Mouse (Mus musculus) myocyte (in vitro differentiated cells): ENCODE data around the gene Tbc1d19. TPM values are rescaled to one million over a fixed set of nuclear protein-coding genes. Genes with fewer than 3 reads are reported as not detected.

Experiments used
- H3K27me3 ChIP-seq: one replicate; pipeline ENCODE4 v1.6.1; 2011; ENCODE audit not compliant: control insufficient read depth, insufficient read depth, insufficient read length
- H3K36me3 ChIP-seq: one replicate; pipeline ENCODE4 v1.6.1; 2011; ENCODE audit not compliant: control insufficient read depth, insufficient read depth
- H3K4me2 ChIP-seq: one replicate; pipeline ENCODE4 v1.6.1; 2011; ENCODE audit warnings: low read depth, control low read depth
- H3K4me3 ChIP-seq: one replicate; pipeline ENCODE4 v1.5.1; 2011; ENCODE audit warnings: mild to moderate bottlenecking, control low read depth, moderate library complexity
- H3K79me2 ChIP-seq: one replicate; pipeline ENCODE4 v1.6.1; 2011; ENCODE audit not compliant: control insufficient read depth, insufficient read depth
- H3ac ChIP-seq: one replicate; pipeline ENCODE4 v1.6.1; 2011; ENCODE audit not compliant: control insufficient read depth, insufficient read length
- CEBPB ChIP-seq: IDR thresholded peaks from 2 replicates; pipeline ENCODE4 v1.6.1; 2011; ENCODE audit warnings: mild to moderate bottlenecking, moderate library complexity; ENCODE audit not compliant: poor library complexity, insufficient read depth, severe bottlenecking
- E2F4 ChIP-seq: IDR thresholded peaks from one replicate; pipeline ENCODE4 v1.6.1; 2011; ENCODE audit warnings: mild to moderate bottlenecking, control low read depth, moderate library complexity; ENCODE audit not compliant: insufficient read depth
- MAX ChIP-seq: IDR thresholded peaks from one replicate; pipeline ENCODE4 v1.6.1; 2011; ENCODE audit warnings: low read depth, mild to moderate bottlenecking, control low read depth
- MYOD1 ChIP-seq, 3 experiments: IDR thresholded peaks; one replicate each; pipeline ENCODE4 v1.6.1; 2011; ENCODE audit warnings: control low read depth in 2 of 3, low read depth in 2 of 3, mild to moderate bottlenecking in 2 of 3, moderate library complexity in 1 of 3; ENCODE audit not compliant: insufficient read length in 2 of 3, control insufficient read depth in 1 of 3
- MYOG ChIP-seq, 3 experiments: IDR thresholded peaks; one replicate each; pipeline ENCODE4 v1.6.1; 2011; ENCODE audit warnings: control low read depth in 2 of 3, low read depth in 2 of 3, mild to moderate bottlenecking in 2 of 3; ENCODE audit not compliant: insufficient read length in 2 of 3, control insufficient read depth in 1 of 3, insufficient read depth in 1 of 3
- POLR2A ChIP-seq: IDR thresholded peaks from one replicate; pipeline ENCODE4 v1.6.1; 2011; ENCODE audit warnings: low read depth, mild to moderate bottlenecking, control low read depth, moderate library complexity; ENCODE audit not compliant: insufficient read length
- POLR2AphosphoS2 ChIP-seq: IDR thresholded peaks from one replicate; pipeline ENCODE4 v1.6.1; 2011; ENCODE audit warnings: low read depth, control low read depth; ENCODE audit not compliant: insufficient read length
- REST ChIP-seq: IDR thresholded peaks from one replicate; pipeline ENCODE4 v1.6.1; 2011; ENCODE audit warnings: mild to moderate bottlenecking, control low read depth, moderate library complexity; ENCODE audit not compliant: insufficient read depth, insufficient read length
- SRF ChIP-seq: IDR thresholded peaks from one replicate; pipeline ENCODE4 v1.6.1; 2011; ENCODE audit warnings: low read depth; ENCODE audit not compliant: control insufficient read depth, insufficient read length
- TCF12 ChIP-seq: IDR thresholded peaks from one replicate; pipeline ENCODE4 v1.6.1; 2011; ENCODE audit warnings: mild to moderate bottlenecking, control low read depth; ENCODE audit not compliant: poor library complexity, insufficient read depth, severe bottlenecking
- TCF3 ChIP-seq: IDR thresholded peaks from one replicate; pipeline ENCODE4 v1.6.1; 2011; ENCODE audit warnings: low read depth, control low read depth; ENCODE audit not compliant: insufficient read length
- USF1 ChIP-seq: IDR thresholded peaks from one replicate; pipeline ENCODE4 v1.6.1; 2011; ENCODE audit warnings: low read depth, mild to moderate bottlenecking, control low read depth, moderate library complexity
- polyA plus RNA-seq: library from polyadenylated mRNA; unstranded; fragments of >200 nt; fragmentation: generic; extraction: Trizol; gene quantifications from one replicate; pipeline ENCODE4 v1.2.1, GENCODE M21; 2012; ENCODE audit warnings: missing spikeins

Tbc1d19 gene
- 10.5 TPM for polyA plus RNA-seq

DNA sequence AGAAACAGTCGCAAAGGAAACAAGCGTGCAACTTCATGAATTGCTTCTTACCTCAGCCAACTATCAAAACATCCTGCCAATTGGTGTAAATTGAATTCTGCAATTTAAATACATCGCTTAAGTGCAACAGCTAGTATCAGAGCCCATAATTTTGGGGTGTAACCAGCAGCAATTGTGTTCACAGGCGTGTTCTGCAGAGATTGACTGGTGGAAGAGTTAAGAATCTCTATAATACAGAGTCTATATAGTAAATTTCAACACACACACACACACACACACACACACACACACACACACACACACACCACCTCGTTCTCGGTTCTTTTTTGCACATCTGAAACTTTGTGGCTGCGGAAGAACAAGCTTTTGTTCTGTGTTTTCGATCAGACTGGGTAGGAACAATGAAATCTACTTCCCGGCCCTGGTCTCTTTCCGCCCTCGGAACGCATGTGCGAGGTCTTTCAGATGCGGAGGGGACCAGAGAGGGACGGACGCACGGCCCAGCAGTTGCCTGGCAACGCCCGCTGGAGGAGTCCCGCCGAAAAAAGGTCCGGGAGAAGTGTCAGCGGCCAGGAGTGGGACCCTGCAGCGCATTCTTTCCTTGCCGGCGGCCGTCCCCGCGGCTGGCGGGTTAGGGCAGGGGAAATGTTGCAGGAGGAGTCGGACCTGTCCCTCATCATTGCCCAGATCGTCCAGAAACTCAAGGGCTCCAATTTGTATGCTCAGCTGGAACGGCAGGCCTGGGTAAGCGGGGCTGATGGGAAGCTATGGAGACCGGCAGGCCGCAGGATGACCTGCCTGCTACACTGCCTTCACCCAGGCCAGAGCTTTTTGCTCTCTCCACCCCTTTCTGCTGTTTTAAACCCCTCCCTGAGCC, at the start of gene Tbc1d19:
Gene Tbc1d19 (plus strand): TSS at position 492 of the 877 bp plus-strand sequence.
- Histone ChIP-seq H3K4me3 (peak within 1 kb of the TSS; percentile 54), H3ac (peak within 1 kb of the TSS; percentile 14), H3K27me3 (peaks cover 5% of the 10 kb centered on the region), H3K36me3 (no peaks in the 10 kb centered on the region), H3K79me2 (peaks cover 14% of the 10 kb centered on the region), H3K4me2 (peak within 1 kb of the TSS; percentile 87)
- TF ChIP-seq MYOD1 (IDR thresholded peaks at IDR 0.05; ENCODE audit: control insufficient read depth in 1 of 3, insufficient read length in 2 of 3, low read depth in 2 of 3) (no peak), POLR2A (peak; percentile 29), SRF (no peak), TCF3 (no peak), MYOG (IDR thresholded peaks at IDR 0.05; ENCODE audit: control insufficient read depth in 1 of 3, insufficient read depth in 1 of 3, insufficient read length in 2 of 3, low read depth in 2 of 3) (peak in 1 of 3 experiments; percentile 36), E2F4 (peak; percentile 4), POLR2AphosphoS2 (no peak)

DNA sequence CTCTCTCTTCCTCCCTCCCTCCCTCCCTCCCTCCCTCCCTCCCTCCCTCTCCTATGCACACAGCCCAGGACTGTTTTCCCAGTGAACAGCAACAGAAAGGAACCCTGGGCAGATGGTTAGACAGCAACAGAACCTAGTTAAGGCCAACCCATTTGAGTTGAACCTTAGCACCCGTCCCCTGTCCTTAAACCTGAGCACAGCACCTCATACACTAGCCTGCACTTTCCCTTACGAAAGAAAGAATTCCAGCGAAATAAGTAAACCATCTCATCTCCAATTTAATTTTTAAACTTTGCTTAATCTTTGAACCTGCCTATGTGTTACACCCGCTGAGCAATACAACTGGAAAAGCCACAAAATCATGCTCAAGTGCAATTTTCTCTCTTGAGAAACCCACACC, 49.5 kb upstream of the Tbc1d19 start:
- Histone ChIP-seq H3K4me3 (no peak overlapping the region), H3K79me2 (no peaks in the 10 kb centered on the region), H3ac (no peak overlapping the region), H3K4me2 (no peak overlapping the region), H3K27me3 (peaks cover 10% of the 10 kb centered on the region), H3K36me3 (no peaks in the 10 kb centered on the region)
- no peak for TF ChIP-seq MYOG (IDR thresholded peaks at IDR 0.05; ENCODE audit: control insufficient read depth in 1 of 3, insufficient read depth in 1 of 3, insufficient read length in 2 of 3, low read depth in 2 of 3)
- no peak for TF ChIP-seq TCF12
- TF ChIP-seq SRF, result no peak
- TF ChIP-seq TCF3, result no peak
- no peak for TF ChIP-seq MYOD1 (IDR thresholded peaks at IDR 0.05; ENCODE audit: control insufficient read depth in 1 of 3, insufficient read length in 2 of 3, low read depth in 2 of 3)
- no peak for TF ChIP-seq CEBPB
- TF ChIP-seq POLR2AphosphoS2, result no peak
- TF ChIP-seq USF1, result no peak
- TF ChIP-seq POLR2A, result no peak
- no peak for TF ChIP-seq REST
- TF ChIP-seq E2F4, result no peak
- no peak for TF ChIP-seq MAX

DNA sequence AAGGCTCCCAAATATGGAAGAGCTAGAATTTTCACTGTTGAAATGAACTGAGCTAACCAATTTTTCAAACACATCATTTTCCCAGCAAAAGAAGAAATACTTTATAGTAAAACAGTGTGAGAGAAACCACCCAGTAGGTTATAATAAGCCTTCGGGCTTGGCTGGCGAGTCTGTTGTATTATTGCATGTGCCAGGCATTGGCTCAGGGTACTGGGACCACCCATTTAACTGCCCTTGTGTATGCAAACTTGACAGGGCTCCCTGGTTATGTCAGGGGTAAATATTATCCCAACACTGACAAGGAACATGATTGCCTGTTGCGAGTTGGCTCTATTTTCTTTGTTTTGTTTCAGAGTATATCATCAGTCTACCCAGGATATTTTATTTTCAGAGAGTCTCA, 48.5 kb upstream of the Tbc1d19 start:
- peaks cover 5% of the 10 kb centered on the region for H3K27me3 ChIP-seq
- no peak overlapping the region for H3K4me3 ChIP-seq
- no peak overlapping the region for H3ac ChIP-seq
- no peak overlapping the region for H3K4me2 ChIP-seq
- TF ChIP-seq USF1 (no peak), REST (no peak), POLR2A (no peak), TCF3 (no peak), SRF (no peak), TCF12 (no peak), MAX (no peak), E2F4 (no peak), POLR2AphosphoS2 (no peak), MYOD1 (IDR thresholded peaks at IDR 0.05; ENCODE audit: control insufficient read depth in 1 of 3, insufficient read length in 2 of 3, low read depth in 2 of 3) (no peak)
- no peaks in the 10 kb centered on the region for H3K79me2 ChIP-seq
- H3K36me3 ChIP-seq, result no peaks in the 10 kb centered on the region

DNA sequence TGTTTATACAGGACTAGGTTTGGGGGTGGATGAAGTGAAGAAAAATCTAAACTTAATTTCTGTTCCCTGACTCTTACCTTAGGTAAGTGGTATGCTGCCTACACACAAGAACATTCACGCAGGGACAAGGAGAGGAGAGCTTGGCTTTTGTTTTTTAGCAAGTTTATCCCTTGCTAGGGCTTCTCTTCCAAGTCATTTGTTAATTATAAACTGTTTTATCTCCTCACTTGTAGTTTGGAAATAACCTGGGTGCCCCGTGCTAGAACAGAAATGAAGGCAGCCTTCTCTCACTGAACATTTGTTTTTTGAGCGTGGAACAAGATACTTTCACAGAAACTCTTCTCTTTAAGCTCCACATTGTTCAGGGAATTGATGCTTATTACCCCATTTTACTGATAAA, 48.1 kb upstream of the Tbc1d19 start:
- TF ChIP-seq USF1, result no peak
- TF ChIP-seq MYOD1 (IDR thresholded peaks at IDR 0.05; ENCODE audit: control insufficient read depth in 1 of 3, insufficient read length in 2 of 3, low read depth in 2 of 3), result no peak
- TF ChIP-seq MAX, result no peak
- no peak for TF ChIP-seq TCF12
- H3K36me3 ChIP-seq, result no peaks in the 10 kb centered on the region
- peaks cover under 1% of the 10 kb centered on the region for H3K27me3 ChIP-seq

More for the DNA sequence above, 48.1 kb upstream of the Tbc1d19 start:
- Histone ChIP-seq H3K79me2 (no peaks in the 10 kb centered on the region), H3K4me3 (no peak overlapping the region), H3ac (no peak overlapping the region), H3K4me2 (no peak overlapping the region)
